Mouse (Mus musculus): ENCODE measurements around the gene Mcemp1.

GRCm38 (mm10) chr8:3678831-3679230, 13.3 kb downstream of the Mcemp1 start:
- TF ChIP-seq CTCF (conservative IDR thresholded peaks at IDR 0.05; ENCODE audit: low read length) (no peak), NANOG (IDR thresholded peaks at IDR 0.05; ENCODE audit: borderline replicate concordance, low read length) (no peak)

Data from E14TG2a.4 (cell line).